Mouse (Mus musculus): ENCODE results near the gene Atf6. TPM values are rescaled to one million over a fixed set of nuclear protein-coding genes. Genes with fewer than 3 reads are reported as not detected.

The Atf6 gene
- total RNA-seq, 2 experiments from 2014 or later = 48.7 to 50.9 TPM

DNA sequence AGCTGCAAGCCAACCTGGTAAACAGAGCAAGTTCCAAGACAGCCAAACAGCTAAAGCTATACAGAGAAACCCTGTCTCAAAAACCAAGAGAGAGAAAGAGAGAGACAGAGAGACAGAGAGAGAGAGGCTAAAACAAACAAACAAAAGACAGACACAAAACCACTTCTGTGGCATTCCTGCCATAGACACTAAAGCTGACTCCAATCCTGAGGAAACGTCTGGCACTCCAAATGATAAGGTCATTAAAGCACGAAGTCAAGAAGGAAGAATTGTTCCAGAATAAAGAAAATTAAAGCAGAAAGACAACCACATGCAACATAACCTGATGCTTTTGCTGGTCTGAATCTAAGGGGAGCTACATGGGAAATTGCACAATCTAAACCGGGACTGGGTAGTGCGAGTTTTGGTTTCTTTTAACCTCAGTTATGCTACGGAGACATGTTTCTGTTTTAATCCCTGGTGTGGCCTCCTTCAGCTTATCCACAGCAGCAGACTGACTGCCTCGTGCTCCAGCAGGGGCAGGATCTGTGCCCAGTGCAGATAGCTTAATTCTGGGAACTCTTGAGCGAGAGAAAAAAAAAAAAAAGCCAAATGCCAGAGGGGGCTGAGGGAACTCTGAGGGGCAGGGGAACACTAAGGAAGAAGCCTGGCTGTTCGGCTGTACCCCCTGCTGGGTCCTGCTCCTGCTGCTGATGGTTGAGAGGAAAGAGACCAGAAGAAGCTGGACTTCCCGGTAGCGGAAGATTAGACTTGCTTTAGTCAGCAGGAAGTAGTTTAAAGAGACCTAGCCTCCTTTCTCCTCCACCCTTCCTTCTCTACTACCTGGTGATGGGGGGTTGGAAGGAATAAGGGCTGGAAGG lies 21.9 kb downstream of the Atf6 start:
- DNase-seq = no peak

DNA sequence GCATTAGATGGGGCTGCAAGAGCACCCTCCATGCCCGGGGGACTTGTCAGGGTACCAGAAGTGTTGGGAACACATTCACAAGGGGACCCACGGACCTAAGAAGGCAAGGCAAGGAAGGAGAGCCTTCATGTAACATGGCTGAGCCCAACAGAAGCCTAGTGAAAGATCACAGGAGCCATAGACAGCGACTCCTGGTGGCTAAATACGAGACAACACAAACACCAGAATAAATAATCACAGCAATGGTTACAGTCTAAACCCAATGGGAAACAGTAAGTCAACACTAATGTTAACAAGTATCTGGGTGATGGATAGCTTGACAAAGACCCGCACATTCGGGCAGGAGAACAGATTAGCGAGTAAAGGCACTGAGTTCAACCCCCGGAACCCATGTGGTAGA lies 23.2 kb downstream of the Atf6 start:
- DNase-seq = no peak

GRCm38 (mm10) chr1:170839685-170840084 lies 27.9 kb downstream of the Atf6 start:
- no peak for DNase-seq

DNA sequence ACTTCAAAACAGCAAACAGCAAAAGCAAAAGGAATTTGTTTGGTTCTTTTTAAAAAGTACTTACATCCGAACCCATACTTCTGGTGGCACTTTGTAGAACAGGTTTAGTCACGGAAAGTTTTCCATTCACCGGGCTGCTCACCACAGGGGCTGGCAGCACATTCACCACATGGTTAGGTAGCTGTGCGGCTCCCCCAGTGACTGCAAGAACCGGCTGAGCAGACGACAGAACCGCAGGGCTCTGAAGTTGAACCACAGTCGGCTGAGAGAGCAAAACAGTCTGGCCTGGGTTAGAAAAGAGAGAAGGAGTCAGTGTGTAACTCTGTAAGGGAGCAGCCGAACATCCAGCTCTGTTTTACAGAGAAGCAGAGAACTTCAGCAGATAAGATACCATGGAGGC lies 32.8 kb downstream of the Atf6 start:
- DNase-seq = no peak

GRCm38 (mm10) chr1:170829781-170830180 lies 37.8 kb downstream of the Atf6 start:
- no peak for DNase-seq

- no peak for DNase-seq
These were observed 38.2 kb downstream of the Atf6 start for GRCm38 (mm10) chr1:170829344-170829743.

DNA sequence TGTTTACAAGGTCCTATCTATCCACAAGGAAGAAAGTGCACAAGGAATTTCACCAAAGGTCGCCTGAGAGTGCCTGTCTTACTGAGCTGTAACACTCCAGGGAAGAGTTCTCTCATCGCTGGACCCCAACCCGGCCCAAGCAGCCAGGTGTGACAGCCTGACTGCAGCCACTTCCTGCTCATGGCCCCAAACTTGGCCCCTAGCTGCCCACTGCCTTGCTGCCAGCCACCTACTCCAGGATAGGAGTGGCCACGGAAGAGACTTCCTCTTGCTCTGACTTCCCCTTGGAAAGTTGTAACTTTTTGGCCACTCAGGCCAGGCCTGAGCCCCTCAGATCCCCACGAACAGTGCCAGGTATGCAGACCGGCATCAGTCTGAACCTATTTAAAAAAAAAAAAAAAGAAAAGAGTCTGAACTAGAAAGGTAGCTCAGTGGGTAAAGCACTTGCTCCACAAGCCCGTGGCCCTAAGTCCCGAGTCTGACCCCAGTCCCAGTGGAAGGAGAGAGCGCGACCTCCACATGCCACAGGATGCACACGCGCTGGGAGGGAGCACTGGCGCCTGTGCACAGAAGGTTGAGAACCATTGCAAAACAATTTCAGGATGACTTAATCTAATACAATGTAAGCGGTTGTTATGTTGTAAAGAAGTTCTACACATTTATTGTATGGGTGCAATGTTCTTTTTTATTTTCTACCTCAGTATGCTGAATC lies 47.3 kb downstream of the Atf6 start:
- DNase-seq = no peak

- no peak for DNase-seq
These were observed 52.1 kb downstream of the Atf6 start for GRCm38 (mm10) chr1:170815287-170816004.

GRCm38 (mm10) chr1:170812822-170813221 lies 54.7 kb downstream of the Atf6 start:
- DNase-seq = no peak

GRCm38 (mm10) chr1:170807600-170808270 lies 59.8 kb downstream of the Atf6 start:
- DNase-seq = no peak

GRCm38 (mm10) chr1:170804721-170805120 lies 62.9 kb downstream of the Atf6 start:
- no peak for DNase-seq

- no peak for DNase-seq
These were observed 64.9 kb downstream of the Atf6 start for GRCm38 (mm10) chr1:170802669-170803068.

DNA sequence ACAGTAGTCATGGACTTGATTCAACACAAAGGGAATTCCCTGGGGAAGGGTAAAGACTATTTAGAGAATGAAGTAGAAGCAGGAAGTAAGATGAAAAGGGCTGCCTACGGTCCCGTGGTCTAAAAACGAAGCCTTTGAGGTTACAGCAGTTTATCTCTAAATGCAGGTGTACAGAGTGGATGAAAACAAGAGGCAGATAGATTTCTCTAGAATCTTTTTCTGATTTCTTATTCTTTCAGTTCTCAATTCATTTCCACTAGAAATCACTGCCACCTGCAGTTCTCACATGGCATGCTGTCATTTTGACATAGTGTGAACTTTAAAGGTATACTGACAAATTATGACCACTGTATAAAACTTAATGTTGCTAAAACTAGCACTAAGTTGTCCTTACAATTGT lies 66.9 kb downstream of the Atf6 start:
- DNase-seq = no peak

DNA sequence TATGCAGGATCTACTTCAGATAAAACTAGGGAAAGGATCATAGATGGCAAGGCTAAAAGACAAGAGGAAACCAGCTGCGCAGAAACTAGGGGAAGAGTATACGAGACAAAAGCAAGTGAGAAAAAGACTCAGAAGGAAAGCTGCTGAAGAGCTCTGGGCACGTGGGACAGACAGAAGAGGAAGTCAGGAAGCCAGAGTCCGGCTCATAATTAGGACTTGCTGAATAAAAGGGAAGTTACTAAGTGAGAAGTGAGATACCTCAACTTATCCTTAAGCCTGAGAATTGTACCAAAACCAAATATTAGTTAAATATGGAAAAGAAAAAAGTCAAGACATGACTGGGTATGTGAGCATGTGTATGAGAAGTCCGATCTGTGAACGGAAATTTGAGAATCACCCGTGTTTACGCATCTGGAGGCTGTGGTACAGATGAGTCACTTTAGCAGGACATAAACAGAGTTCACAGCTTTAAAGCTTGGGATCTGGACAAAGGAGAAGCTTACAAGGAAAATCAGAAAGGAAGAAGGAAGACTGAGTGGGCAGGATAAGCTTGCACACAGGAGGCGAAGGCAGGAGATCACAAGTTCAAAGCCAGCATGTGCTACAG lies 71.7 kb downstream of the Atf6 start:
- no peak for DNase-seq

DNA sequence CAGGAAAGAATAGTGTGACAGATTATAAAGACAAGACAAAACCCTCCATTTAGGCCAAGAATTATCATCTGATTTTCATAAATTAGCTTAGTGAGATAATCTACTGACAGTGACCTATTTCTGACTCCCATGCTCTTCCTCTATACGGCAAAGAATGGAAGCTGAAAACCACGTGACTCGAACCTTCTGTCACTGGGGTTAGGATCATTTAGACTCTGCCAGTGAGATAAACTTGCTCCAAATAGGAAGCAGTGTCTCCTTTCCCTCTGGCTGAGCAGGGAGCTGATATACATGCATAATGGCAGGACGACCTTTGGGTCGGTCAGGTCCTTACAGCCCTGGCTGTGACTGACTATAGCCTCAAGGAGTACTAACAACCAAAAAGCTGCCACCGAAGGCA lies 76.0 kb downstream of the Atf6 start:
- no peak for DNase-seq

DNA sequence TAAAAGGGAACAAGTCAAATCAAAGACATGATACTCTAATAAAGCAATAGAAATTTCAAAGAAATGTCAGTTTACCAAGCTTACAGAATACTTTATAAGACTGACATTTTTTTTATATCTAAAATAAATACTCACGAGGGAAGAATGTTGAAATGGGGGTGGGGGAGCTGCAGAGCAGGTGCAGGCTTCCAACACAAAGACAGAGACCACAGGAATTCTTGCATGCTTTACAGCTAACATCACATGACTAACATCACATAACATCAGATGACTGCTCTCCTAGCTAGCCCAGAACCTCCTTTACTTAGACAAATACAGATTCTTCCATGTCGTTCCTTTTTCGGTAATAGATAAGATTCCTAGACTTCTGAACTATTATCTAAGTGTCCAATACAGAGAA lies 76.6 kb downstream of the Atf6 start:
- DNase-seq = no peak

DNA sequence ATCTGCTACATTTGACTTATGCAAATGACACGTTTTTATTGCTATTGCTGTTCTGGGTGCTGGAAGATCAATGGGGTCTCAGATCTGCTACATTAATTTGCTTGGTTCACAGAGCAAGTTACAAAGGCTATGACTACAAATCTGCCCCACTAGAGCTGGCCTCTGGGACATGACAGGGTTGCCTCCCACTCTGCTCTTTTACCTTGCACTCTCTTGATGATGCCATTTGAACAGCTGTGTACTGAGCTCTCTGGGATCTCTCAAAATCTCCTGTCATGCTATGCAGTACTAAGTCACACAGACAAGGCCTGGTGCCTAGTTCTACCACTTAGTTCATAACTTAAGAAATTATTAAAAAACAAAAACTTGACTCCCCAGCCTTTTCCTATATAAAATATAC lies 79.9 kb downstream of the Atf6 start:
- DNase-seq = no peak

GRCm38 (mm10) chr1:170786570-170787341 lies 80.8 kb downstream of the Atf6 start:
- no peak for DNase-seq

DNA sequence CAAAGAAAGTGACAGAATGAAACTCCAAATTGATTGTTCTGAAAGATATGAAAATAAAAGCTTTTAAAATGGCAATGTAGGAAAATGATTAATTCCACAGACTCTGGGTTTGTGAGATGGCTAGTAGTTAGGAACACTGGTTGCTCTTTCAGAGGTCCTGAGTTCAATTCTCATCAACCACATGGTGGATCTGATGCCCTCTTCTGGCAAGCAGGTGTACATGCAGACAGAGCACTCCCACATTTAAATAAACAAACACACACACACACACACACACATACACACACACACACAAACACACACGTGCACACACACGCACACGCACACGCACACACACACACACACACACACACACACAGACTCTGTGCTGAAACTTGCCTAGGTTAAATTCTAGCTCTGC lies 89.9 kb downstream of the Atf6 start:
- no peak for DNase-seq

- DNase-seq = no peak
These were observed 93.1 kb downstream of the Atf6 start for GRCm38 (mm10) chr1:170774431-170774830.

DNA sequence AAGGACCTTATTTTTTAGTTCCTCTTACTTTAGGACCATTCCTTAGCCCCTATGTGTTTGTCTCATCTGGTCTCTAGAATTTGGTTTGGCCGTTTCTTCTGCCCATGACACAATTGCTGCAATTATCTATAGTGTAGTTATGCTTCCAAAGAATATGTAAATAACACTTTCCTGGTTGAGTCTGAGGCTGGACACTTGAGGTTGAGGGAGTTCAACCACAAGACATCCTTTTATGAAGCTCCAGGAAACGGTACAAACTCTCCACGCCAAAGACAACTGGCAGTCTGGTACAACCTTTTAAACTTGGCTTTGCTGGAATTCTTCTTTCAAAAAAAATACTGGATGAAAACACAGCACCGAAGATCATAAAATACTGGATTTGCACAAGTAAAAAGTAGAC lies 94.1 kb downstream of the Atf6 start:
- DNase-seq = no peak

All from layer of hippocampus, postnatal 36 days (tissue).